Mouse (Mus musculus): Measurements from ENCODE around the gene Hivep1. TPM values are rescaled to one million over a fixed set of nuclear protein-coding genes. Genes with fewer than 3 reads are reported as not detected.

The Hivep1 gene
- polyA plus RNA-seq, 1 experiment, result 23.5 TPM

DNA sequence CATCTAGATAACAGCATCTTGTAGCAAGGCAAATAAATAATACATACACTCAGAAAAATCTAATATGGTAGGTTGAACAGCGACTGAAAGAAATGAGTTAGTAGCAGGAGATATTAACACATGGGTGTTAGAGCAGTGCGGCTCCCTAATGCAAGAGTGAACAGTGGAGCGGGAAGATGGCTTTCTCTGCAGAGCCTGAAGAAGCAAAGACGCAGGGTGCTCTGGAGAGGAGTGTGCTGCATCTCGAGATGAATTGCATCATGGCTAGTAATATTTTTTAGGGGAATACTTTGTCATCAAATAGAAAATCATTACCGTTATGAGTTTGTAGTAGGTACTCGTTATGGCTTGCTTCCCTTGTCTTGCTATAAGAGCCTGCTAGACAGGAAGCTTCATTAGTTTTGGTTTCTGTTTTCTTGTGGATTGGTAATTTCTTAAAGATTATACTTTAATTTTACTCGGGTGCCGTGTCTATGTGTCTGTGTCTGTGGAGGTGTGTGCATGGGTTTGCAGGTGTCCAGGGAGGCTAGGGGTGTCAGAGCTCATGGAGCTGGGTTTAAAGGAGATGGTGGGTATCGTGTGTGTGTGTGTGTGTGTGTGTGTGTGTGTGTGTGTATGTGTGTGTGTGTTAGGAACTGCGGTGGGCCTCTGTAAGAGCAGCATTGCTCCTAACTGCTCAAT, 51.8 kb downstream of the Hivep1 start:
- no peak for TF ChIP-seq POLR2A (IDR thresholded peaks at IDR 0.05; ENCODE audit: borderline replicate concordance, insufficient read depth, low read length)
- peak in 1 of 2 experiments; percentile 35 for DNase-seq
- no peak overlapping the region for H3K27ac ChIP-seq (ENCODE audit: insufficient read depth, low read length)
- no peaks in the 10 kb centered on the region for H3K27me3 ChIP-seq (ENCODE audit: control insufficient read depth, insufficient read depth, low read length)
- H3K4me1 ChIP-seq (ENCODE audit: control insufficient read depth, insufficient read depth, low read length), result peaks cover 14% of the 10 kb centered on the region
- H3K4me3 ChIP-seq (replicated peaks; ENCODE audit: insufficient read depth, low read depth, low read length), result peak overlapping the region; percentile 78
- 15% methylated on average over 11 of the region's 11 CpGs for WGBS

DNA sequence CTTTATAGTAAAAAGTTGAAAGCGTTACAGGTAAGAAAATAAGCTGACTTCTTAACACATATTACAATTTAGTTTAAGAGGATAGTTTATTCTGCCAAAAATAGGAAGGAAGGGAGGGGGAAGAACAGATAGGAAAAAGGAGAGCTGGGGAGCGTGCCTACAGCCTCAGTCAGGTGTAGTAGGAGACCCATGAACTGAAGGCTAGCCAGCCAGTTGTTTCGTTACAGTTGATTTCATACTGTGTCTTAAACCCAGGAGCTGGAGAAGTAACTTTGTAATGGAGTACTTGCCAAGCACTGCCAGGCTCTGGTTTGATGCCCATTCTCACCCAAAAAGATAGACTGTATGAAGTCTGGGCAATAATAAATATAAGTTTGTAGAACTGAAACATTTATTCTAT, 52.5 kb downstream of the Hivep1 start:
- WGBS, result 89% methylated on average over 3 of the region's 3 CpGs
- peaks cover 14% of the 10 kb centered on the region for H3K4me1 ChIP-seq (ENCODE audit: control insufficient read depth, insufficient read depth, low read length)
- H3K27me3 ChIP-seq (ENCODE audit: control insufficient read depth, insufficient read depth, low read length), result no peaks in the 10 kb centered on the region
- no peak overlapping the region for H3K27ac ChIP-seq (ENCODE audit: insufficient read depth, low read length)
- DNase-seq, result no peak
- no peak overlapping the region for H3K4me3 ChIP-seq (replicated peaks; ENCODE audit: insufficient read depth, low read depth, low read length)
- TF ChIP-seq POLR2A (IDR thresholded peaks at IDR 0.05; ENCODE audit: borderline replicate concordance, insufficient read depth, low read length), result no peak
- TF ChIP-seq CTCF (IDR thresholded peaks at IDR 0.05; ENCODE audit: borderline replicate concordance, insufficient read depth, low read depth, low read length), result no peak

DNA sequence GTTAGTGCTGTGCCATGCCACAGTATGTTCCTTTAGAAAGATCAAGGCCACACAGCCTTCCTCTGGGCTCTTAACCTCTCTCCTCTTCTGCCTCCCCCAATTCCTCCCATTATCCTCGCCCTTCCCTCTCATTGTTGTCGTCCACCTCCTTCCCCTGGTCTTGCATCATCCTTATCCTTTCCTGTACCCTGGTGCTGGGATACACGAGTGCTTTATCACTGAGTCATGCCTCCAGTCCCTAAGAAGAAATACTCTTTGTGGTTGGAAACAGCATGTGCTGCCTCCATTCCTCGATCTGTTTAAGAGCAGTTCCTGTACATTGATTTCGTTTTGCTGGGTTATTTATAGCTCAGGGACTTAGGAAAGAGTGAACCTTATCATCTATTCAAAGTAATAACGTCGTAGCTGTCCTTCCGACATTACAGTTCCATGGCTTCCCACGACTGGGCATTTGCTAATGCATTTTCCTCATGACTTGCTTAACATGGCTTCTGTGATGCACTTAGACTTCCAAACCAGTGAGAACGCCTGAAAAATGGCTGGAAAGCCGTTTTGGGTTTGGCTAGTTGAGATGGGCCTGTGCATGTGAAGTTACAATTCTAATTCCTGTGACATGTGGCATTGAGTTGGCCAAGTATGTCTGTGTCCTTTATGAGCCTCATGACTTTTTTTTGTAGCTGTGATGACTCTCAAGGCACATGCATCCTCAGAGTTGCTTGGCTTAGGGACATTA, 56.8 kb downstream of the Hivep1 start:
- Histone ChIP-seq H3K4me1 (ENCODE audit: control insufficient read depth, insufficient read depth, low read length) (peaks cover 16% of the 10 kb centered on the region), H3K4me3 (replicated peaks; ENCODE audit: insufficient read depth, low read depth, low read length) (no peak overlapping the region), H3K27me3 (ENCODE audit: control insufficient read depth, insufficient read depth, low read length) (no peaks in the 10 kb centered on the region), H3K27ac (ENCODE audit: insufficient read depth, low read length) (no peak overlapping the region)
- DNase-seq, result no peak
- WGBS, result 68% methylated on average over 11 of the region's 11 CpGs
- TF ChIP-seq POLR2A (IDR thresholded peaks at IDR 0.05; ENCODE audit: borderline replicate concordance, insufficient read depth, low read length), result no peak
- TF ChIP-seq CTCF (IDR thresholded peaks at IDR 0.05; ENCODE audit: borderline replicate concordance, insufficient read depth, low read depth, low read length), result no peak

DNA sequence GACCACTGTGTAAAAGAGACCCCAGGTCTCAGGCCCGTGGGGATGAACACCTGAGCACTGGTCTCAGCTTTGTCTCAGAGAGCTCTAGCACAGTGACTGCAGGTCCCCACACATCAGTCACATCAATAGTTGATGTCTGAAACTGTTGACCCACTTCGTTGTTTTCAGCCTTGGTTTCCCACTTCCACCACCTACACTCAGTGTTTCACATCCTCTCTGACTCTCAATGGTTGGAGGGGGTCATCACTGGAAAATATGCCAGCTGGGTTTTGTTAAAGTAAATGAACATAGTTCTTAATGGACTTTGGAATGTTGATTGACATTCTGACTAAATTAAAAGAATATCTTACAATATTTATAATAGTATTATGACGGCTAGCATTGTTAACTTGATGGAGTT, 58.6 kb downstream of the Hivep1 start:
- DNase-seq, result no peak
- WGBS, result 93% methylated on average over 3 of the region's 3 CpGs
- H3K4me3 ChIP-seq (replicated peaks; ENCODE audit: insufficient read depth, low read depth, low read length), result no peak overlapping the region
- H3K27me3 ChIP-seq (ENCODE audit: control insufficient read depth, insufficient read depth, low read length), result no peaks in the 10 kb centered on the region
- no peak overlapping the region for H3K27ac ChIP-seq (ENCODE audit: insufficient read depth, low read length)
- peaks cover 16% of the 10 kb centered on the region for H3K4me1 ChIP-seq (ENCODE audit: control insufficient read depth, insufficient read depth, low read length)
- no peak for TF ChIP-seq CTCF (IDR thresholded peaks at IDR 0.05; ENCODE audit: borderline replicate concordance, insufficient read depth, low read depth, low read length)

DNA sequence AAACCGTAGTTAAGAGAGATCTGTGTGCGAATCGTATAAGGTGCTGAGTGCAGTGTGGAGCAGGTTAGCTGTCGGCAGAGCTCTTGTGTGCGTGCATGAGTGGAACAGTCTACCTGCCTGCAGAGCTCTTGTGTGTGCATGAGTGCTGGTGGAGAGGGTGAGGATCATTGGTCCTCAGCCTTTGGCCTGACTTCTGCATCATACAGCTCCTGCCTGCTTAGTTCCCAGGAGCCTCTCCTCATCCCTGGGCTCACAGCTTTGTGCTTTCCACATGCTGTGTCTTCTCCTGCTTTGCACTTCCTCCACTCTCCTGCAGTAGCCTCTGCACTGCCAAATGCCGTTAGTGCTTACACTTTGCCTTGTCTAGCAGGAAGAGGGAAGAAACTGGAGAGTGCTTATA, 60.2 kb downstream of the Hivep1 start:
- no peak overlapping the region for H3K27ac ChIP-seq (ENCODE audit: insufficient read depth, low read length)

DNA sequence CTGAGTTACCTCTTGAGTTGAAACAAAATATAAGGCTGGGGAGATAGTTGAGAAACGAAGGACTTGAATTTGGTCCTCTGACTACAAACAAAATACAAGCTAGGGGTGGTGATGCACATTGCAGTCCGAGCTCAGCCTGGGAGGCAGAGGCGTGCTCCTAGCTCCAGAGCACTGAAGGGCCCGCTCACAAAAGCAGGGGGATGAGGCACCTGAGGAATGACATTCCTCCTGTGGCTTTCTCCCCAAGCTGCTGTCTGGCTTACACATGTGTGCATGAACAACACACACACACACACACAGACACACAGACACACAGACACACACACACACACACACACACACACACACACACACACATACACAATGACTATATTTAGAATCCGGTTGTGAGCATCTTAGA, 60.9 kb downstream of the Hivep1 start:
- TF ChIP-seq POLR2A (IDR thresholded peaks at IDR 0.05; ENCODE audit: borderline replicate concordance, insufficient read depth, low read length) (no peak), CTCF (IDR thresholded peaks at IDR 0.05; ENCODE audit: borderline replicate concordance, insufficient read depth, low read depth, low read length) (no peak)
- DNase-seq, result no peak
- Histone ChIP-seq H3K27me3 (ENCODE audit: control insufficient read depth, insufficient read depth, low read length) (no peaks in the 10 kb centered on the region), H3K27ac (ENCODE audit: insufficient read depth, low read length) (no peak overlapping the region), H3K4me3 (replicated peaks; ENCODE audit: insufficient read depth, low read depth, low read length) (no peak overlapping the region), H3K4me1 (ENCODE audit: control insufficient read depth, insufficient read depth, low read length) (peaks cover 16% of the 10 kb centered on the region)
- WGBS, result 73% methylated on average over 5 of the region's 5 CpGs

More for the DNA sequence above, 60.2 kb downstream of the Hivep1 start:
- no peak for DNase-seq
- Histone ChIP-seq H3K27me3 (ENCODE audit: control insufficient read depth, insufficient read depth, low read length) (no peaks in the 10 kb centered on the region), H3K4me3 (replicated peaks; ENCODE audit: insufficient read depth, low read depth, low read length) (no peak overlapping the region), H3K4me1 (ENCODE audit: control insufficient read depth, insufficient read depth, low read length) (peaks cover 16% of the 10 kb centered on the region)
- 77% methylated on average over 6 of the region's 6 CpGs for WGBS
- no peak for TF ChIP-seq CTCF (IDR thresholded peaks at IDR 0.05; ENCODE audit: borderline replicate concordance, insufficient read depth, low read depth, low read length)
- no peak for TF ChIP-seq POLR2A (IDR thresholded peaks at IDR 0.05; ENCODE audit: borderline replicate concordance, insufficient read depth, low read length)

DNA sequence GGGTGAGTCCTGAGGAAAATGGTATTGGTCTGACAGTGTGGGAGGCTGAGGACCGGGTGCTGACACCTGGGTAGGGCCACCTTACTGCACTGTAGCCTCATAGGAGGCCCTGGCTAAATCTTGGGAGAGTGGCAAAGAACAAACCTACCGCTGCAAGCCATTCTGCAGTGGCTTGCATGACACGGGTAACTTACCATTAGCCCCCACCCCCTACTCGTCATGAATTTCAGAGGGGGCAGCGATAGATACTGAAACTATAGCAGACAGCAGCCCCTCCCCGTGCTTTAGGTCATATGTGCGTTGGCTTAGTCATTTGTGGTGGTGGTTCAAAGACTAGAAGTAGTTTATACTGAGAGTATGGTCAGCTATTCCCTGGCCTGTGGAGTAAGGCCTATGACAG, 61.8 kb downstream of the Hivep1 start:
- TF ChIP-seq POLR2A (IDR thresholded peaks at IDR 0.05; ENCODE audit: borderline replicate concordance, insufficient read depth, low read length) (no peak), CTCF (IDR thresholded peaks at IDR 0.05; ENCODE audit: borderline replicate concordance, insufficient read depth, low read depth, low read length) (no peak)
- WGBS, result 96% methylated on average over 7 of the region's 7 CpGs

DNA sequence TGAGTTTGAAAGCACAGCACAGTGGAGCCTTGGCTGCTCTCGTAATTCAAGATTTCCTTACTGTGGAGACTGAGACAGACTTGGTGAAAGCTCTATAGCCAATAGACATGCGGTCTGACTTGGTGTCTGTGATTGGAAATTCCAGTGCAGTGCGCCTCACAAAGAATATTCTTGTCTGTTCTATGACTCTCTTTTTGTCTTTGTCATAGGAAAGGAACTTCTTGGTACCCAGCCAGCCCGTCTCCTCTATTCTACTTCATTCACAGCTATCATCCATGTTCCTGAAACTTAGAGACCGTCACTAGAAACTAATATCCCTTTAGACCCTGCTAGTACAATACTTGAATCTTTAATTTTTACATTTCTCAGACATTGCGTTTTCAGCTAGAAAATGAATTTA, 64.5 kb downstream of the Hivep1 start:
- Histone ChIP-seq H3K27me3 (ENCODE audit: control insufficient read depth, insufficient read depth, low read length) (no peaks in the 10 kb centered on the region), H3K4me3 (replicated peaks; ENCODE audit: insufficient read depth, low read depth, low read length) (no peak overlapping the region), H3K27ac (ENCODE audit: insufficient read depth, low read length) (no peak overlapping the region), H3K4me1 (ENCODE audit: control insufficient read depth, insufficient read depth, low read length) (peaks cover 7% of the 10 kb centered on the region; the same call in 1 of the 2 replicates)
- DNase-seq, result no peak
- WGBS, result 86% methylated on average over 6 of the region's 6 CpGs
- no peak for TF ChIP-seq POLR2A (IDR thresholded peaks at IDR 0.05; ENCODE audit: borderline replicate concordance, insufficient read depth, low read length)
- no peak for TF ChIP-seq CTCF (IDR thresholded peaks at IDR 0.05; ENCODE audit: borderline replicate concordance, insufficient read depth, low read depth, low read length)

More for the DNA sequence above, 61.8 kb downstream of the Hivep1 start:
- DNase-seq, result no peak
- H3K27ac ChIP-seq (ENCODE audit: insufficient read depth, low read length), result no peak overlapping the region
- no peaks in the 10 kb centered on the region for H3K27me3 ChIP-seq (ENCODE audit: control insufficient read depth, insufficient read depth, low read length)
- peaks cover 10% of the 10 kb centered on the region for H3K4me1 ChIP-seq (ENCODE audit: control insufficient read depth, insufficient read depth, low read length)
- H3K4me3 ChIP-seq (replicated peaks; ENCODE audit: insufficient read depth, low read depth, low read length), result no peak overlapping the region

Data from cerebellum, adult 2 months (tissue).